Mouse (Mus musculus): ENCODE results near the gene D430042O09Rik. TPM values are rescaled to one million over a fixed set of nuclear protein-coding genes. Genes with fewer than 3 reads are reported as not detected.

The D430042O09Rik gene
- polyA plus RNA-seq, 1 experiment from 2014 or later, result 11.1 TPM

DNA sequence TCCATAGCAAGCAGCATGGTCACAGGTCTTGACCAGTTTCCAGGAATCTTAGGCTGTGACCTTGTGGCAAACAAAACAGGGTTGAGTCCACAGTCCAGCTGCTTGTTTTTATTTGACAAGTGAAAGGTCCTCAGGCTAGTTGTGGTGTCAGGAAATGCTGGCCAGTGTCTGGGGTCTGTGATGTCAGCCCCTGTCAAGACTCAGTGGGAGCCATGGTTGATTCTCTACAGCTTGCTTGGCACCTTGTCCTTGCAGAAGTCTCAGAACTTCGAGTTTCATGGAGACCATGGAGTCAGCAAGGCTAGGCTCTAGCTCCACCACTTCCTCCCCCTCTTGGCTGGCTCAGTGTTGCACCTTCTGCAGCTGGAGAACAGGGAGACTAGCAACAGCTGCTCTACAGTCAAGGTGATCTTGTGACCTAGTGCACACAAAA is 33.6 kb downstream of the D430042O09Rik start:
- 54% methylated on average over 1 of the region's 1 CpGs for WGBS
- ATAC-seq (ENCODE audit: insufficient number of reproducible peaks, insufficient read depth, low FRiP score, low TSS enrichment), result no peak
- H3K4me3 ChIP-seq, result no peak overlapping the region
- no peak overlapping the region for H3K9ac ChIP-seq
- H3K9me3 ChIP-seq, result no peaks in the 10 kb centered on the region
- no peaks in the 10 kb centered on the region for H3K4me1 ChIP-seq
- H3K36me3 ChIP-seq, result no peaks in the 10 kb centered on the region
- H3K27ac ChIP-seq, result no peak overlapping the region
- H3K27me3 ChIP-seq, result no peaks in the 10 kb centered on the region
- no peak overlapping the region for H3K4me2 ChIP-seq (replicated peaks)

DNA sequence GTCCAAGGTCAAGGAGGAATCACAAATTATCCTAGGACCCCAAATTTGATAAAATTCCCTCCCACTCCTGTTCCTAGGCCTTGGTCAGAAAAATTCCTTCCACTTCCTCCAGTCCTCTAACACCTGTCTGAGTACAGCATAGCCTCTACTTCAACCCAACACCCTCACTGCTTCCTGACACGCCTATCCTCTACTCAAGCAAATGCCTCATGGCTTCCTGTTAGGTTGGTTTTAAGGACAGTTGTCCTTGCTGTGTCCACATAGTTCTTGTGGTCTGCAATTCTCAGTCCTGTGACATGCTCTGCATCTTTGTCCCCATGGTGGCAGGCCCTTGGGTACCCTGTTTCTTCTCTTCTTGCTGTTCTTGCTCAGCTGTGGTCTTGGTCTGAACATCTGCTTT is 37.1 kb downstream of the D430042O09Rik start:
- Histone ChIP-seq H3K36me3 (no peaks in the 10 kb centered on the region), H3K27ac (no peak overlapping the region), H3K9me3 (no peaks in the 10 kb centered on the region), H3K27me3 (no peaks in the 10 kb centered on the region), H3K4me1 (no peaks in the 10 kb centered on the region), H3K9ac (no peak overlapping the region), H3K4me2 (replicated peaks) (no peak overlapping the region), H3K4me3 (no peak overlapping the region)
- no peak for ATAC-seq (ENCODE audit: insufficient number of reproducible peaks, insufficient read depth, low FRiP score, low TSS enrichment)
- WGBS, result 89% methylated on average over 1 of the region's 1 CpGs

DNA sequence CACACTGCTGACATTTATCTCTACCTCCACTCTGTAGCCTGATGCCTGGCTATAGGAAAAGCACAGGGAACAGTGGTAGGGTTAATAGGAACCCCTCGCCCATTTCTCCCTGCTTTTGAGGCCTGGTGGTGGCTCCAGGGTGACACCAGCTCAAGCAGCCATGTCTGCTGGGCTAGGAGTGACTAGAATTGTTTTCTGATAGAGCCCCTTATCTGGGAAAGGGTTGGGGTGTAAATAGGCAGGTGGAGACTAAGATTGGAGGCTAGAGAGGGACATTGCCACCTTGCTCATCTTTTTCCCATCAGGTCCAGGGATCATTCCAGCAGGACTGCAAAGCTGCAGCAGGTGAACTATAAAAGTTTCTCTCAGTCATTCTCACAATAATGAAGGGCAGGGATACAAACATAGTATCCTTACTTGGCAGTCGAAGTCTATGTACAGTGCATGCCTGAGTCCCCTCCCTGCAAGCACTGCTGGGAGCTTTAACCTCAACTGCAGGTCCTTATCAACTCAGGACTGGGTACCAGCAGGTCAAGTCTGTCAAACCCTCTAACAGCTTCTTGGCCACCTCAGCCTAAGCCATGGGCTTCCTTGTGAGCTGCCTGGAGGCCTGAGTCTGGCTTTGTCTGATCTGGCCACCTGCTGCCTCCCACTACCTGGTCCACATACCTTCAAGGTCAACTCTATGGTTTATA is 39.1 kb downstream of the D430042O09Rik start:
- no peak overlapping the region for H3K4me3 ChIP-seq
- no peak for ATAC-seq (ENCODE audit: insufficient number of reproducible peaks, insufficient read depth, low FRiP score, low TSS enrichment)
- H3K27me3 ChIP-seq, result no peaks in the 10 kb centered on the region
- H3K27ac ChIP-seq, result no peak overlapping the region
- H3K9ac ChIP-seq, result no peak overlapping the region
- WGBS, result 82% methylated on average over 2 of the region's 2 CpGs
- no peak overlapping the region for H3K4me2 ChIP-seq (replicated peaks)
- no peaks in the 10 kb centered on the region for H3K4me1 ChIP-seq
- no peaks in the 10 kb centered on the region for H3K9me3 ChIP-seq
- H3K36me3 ChIP-seq, result no peaks in the 10 kb centered on the region

DNA sequence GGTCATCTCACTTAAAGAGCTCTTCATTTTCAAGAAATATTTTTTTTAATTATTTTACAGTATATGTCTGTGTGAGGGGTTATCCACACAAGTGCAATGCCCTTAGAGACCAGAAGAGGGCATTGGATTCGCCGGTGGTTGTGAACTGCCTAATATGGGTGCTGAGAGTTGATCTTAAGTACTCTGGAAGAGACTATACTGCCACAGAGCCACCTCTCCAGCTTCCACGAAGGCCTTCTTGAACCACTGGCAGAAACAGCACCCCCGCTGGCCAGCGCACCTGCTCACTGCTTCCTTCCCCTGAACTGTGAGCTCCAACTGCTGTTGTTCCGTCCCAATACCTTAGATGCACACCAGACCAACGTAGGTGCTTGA is 39.6 kb downstream of the D430042O09Rik start:
- Histone ChIP-seq H3K9ac (no peak overlapping the region), H3K9me3 (no peaks in the 10 kb centered on the region), H3K36me3 (no peaks in the 10 kb centered on the region), H3K4me3 (no peak overlapping the region), H3K27me3 (no peaks in the 10 kb centered on the region), H3K4me2 (replicated peaks) (no peak overlapping the region), H3K4me1 (no peaks in the 10 kb centered on the region), H3K27ac (no peak overlapping the region)
- 62% methylated on average over 7 of the region's 7 CpGs for WGBS
- ATAC-seq (ENCODE audit: insufficient number of reproducible peaks, insufficient read depth, low FRiP score, low TSS enrichment), result no peak

DNA sequence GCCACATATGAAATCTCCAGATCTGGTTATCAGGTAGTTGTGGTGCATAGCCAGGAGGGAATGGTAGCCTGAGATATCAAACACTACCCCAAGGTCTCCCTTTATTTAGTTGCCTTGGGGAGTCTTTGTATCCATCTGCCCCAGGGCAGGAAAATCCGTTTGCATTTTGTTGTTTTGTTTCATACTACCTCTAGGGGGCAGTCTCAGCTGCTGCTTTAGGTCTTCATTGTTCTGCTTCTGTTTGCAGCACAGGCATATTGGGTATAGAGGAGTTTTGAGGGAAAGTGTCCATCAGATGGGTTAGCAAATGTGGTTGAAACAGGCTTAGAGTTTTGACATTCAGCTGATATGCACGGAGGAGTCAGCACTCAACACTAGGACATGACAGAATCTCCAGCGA is 40.5 kb downstream of the D430042O09Rik start:
- Histone ChIP-seq H3K4me3 (no peak overlapping the region), H3K36me3 (no peaks in the 10 kb centered on the region), H3K27ac (no peak overlapping the region), H3K9ac (no peak overlapping the region), H3K4me1 (no peaks in the 10 kb centered on the region), H3K9me3 (no peaks in the 10 kb centered on the region), H3K4me2 (replicated peaks) (no peak overlapping the region), H3K27me3 (no peaks in the 10 kb centered on the region)
- WGBS, result 54% methylated on average over 3 of the region's 3 CpGs
- ATAC-seq (ENCODE audit: insufficient number of reproducible peaks, insufficient read depth, low FRiP score, low TSS enrichment), result no peak

DNA sequence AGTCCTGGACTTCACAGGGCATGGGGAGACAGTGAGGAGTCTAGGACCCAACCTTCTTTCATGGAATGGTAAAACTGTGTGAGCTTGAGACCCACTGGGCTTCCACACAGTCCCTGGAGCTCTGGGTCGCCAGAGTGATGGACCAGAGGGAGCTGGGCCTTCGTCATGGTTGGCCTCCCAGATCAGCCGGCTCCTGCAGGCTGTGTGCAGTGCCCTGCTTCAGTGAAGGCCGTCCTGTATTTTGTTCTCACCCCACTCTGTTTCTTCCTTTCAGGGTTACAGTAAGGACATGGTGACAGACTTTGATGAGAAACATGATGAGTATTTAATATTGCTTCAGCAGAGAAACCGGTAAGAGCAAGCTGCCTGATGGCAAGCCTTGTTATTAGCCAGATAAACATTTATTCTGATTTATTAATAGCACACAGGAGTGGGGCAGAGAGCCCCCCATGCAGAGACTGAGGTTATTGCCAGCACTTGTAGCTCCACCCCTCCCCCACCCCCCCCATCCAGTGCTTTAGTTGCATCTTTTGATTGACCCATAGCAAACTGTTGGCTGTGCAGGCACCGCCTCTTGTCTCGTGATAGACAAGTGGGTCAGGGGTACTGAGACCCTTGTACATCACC is 45.1 kb downstream of the D430042O09Rik start:
- no peaks in the 10 kb centered on the region for H3K36me3 ChIP-seq
- no peak for ATAC-seq (ENCODE audit: insufficient number of reproducible peaks, insufficient read depth, low FRiP score, low TSS enrichment)
- 86% methylated on average over 7 of the region's 7 CpGs for WGBS
- H3K4me1 ChIP-seq, result no peaks in the 10 kb centered on the region
- no peak overlapping the region for H3K27ac ChIP-seq
- H3K9ac ChIP-seq, result no peak overlapping the region
- no peak overlapping the region for H3K4me3 ChIP-seq
- no peaks in the 10 kb centered on the region for H3K27me3 ChIP-seq
- H3K9me3 ChIP-seq, result no peaks in the 10 kb centered on the region
- H3K4me2 ChIP-seq (replicated peaks), result no peak overlapping the region

DNA sequence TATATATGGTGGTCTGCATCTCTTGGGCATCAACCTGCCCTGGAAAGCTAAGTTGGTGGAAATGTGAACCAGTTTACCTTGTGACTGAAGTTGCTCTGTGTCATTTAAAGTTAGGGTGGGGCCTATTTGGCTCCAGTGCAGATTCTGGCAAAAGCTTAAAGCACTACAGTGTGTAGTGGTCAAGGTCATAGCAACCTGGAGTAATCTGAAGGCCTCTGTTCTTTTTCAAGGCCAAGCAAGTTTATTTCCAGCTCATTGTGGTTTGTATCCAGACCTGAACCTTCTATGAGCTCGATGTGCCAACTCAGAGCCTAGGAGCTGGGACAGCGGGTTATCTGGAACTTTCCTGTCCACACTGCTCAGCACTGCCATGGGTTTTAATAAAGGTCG is 45.6 kb downstream of the D430042O09Rik start:
- no peak overlapping the region for H3K27ac ChIP-seq
- ATAC-seq (ENCODE audit: insufficient number of reproducible peaks, insufficient read depth, low FRiP score, low TSS enrichment), result no peak
- no peaks in the 10 kb centered on the region for H3K4me1 ChIP-seq
- no peaks in the 10 kb centered on the region for H3K27me3 ChIP-seq
- 84% methylated on average over 3 of the region's 3 CpGs for WGBS
- H3K9me3 ChIP-seq, result no peaks in the 10 kb centered on the region
- no peak overlapping the region for H3K9ac ChIP-seq
- H3K36me3 ChIP-seq, result no peaks in the 10 kb centered on the region
- H3K4me3 ChIP-seq, result no peak overlapping the region
- H3K4me2 ChIP-seq (replicated peaks), result no peak overlapping the region

DNA sequence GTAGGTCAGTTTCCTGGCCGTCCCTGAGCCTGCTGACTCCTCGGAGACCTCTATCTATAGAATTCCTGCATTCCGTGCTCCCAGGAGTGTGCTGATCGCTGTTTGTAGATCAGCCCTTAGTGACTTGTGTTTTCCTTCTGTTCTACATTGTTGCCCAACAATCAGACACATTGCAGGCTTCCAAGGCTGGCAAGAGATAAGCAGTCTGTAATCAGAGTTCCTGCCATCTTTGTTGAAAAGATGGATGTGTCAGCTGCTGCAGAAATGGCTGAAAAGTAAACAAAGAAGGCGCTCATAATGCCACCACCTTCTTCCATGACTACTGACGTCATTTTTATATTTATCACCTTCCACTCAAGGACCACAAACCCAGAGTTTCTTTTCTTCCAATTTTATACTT is 49.1 kb downstream of the D430042O09Rik start:
- no peaks in the 10 kb centered on the region for H3K27me3 ChIP-seq
- no peak overlapping the region for H3K27ac ChIP-seq
- no peak overlapping the region for H3K4me2 ChIP-seq (replicated peaks)
- ATAC-seq (ENCODE audit: insufficient number of reproducible peaks, insufficient read depth, low FRiP score, low TSS enrichment), result no peak
- no peak overlapping the region for H3K9ac ChIP-seq
- H3K9me3 ChIP-seq, result no peaks in the 10 kb centered on the region
- 74% methylated on average over 6 of the region's 6 CpGs for WGBS
- no peak overlapping the region for H3K4me3 ChIP-seq
- H3K4me1 ChIP-seq, result no peaks in the 10 kb centered on the region
- 0 out of 2 replicates have a peak, but pooled peaks cover 10% of the 10 kb centered on the region for H3K36me3 ChIP-seq

DNA sequence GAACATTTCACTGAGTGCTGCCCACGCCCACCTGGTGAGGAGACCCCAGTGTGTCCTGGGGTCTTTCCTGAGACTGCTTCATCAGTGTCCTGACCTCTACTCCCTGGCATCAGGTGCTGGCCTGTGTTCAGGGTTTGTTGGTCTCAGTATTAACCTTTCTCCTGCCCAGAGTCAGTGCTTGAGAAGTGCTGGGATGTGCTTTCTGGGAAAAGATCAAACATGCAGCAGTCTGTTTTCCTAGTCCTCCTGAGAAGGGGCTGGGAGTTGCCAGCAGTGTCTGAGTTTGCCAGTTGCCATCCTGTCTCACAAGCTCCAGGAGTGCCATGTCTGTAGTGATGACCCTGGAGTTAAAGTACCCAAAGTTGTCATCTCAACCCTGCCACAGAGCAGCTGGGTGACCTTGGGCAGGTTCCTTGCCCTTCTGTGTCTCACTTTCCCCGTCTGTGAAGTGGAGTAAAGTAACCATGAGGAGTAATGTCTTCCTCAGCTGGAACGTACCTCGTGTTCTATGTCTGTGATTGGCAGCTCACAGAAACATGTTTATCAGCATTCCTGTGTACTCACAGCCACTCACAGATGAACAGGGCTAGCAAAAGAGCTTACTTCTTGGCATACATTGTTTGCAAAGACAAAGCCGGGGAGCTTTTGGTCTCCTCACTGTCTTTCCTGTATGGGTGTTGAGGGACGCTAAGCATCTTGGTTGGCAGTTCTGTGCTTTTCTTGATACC is 50.4 kb downstream of the D430042O09Rik start:
- 74% methylated on average over 6 of the region's 6 CpGs for WGBS
- H3K4me3 ChIP-seq, result no peak overlapping the region
- no peak overlapping the region for H3K27ac ChIP-seq
- H3K9me3 ChIP-seq, result no peaks in the 10 kb centered on the region
- no peaks in the 10 kb centered on the region for H3K4me1 ChIP-seq
- H3K4me2 ChIP-seq (replicated peaks), result no peak overlapping the region
- H3K36me3 ChIP-seq, result peaks cover 19% of the 10 kb centered on the region; the same call in 1 of the 2 replicates
- H3K27me3 ChIP-seq, result no peaks in the 10 kb centered on the region
- H3K9ac ChIP-seq, result no peak overlapping the region
- ATAC-seq (ENCODE audit: insufficient number of reproducible peaks, insufficient read depth, low FRiP score, low TSS enrichment), result no peak

DNA sequence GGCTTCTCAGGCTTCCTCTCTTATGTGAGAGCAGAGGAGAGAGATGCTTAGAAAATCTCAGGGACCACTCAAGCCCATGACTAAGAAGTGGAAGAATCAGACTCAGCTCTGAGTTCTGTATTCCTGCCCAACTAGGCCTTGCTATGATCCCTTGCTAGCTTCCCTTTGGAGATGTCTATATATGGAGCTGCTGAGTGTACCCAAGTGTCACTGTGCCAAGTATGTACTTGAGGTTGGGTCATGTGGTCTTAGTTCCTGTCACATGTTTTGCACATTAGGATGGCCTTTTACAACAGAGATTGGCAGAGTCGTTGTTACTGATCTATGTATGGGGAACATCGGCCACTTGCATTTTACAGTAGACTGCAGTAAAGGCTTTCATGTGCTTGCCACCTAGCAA is 54.6 kb downstream of the D430042O09Rik start:
- 92% methylated on average over 2 of the region's 2 CpGs for WGBS
- H3K36me3 ChIP-seq, result peaks cover 19% of the 10 kb centered on the region; the same call in 1 of the 2 replicates
- H3K4me1 ChIP-seq, result no peaks in the 10 kb centered on the region
- no peak overlapping the region for H3K4me3 ChIP-seq
- no peaks in the 10 kb centered on the region for H3K27me3 ChIP-seq
- H3K27ac ChIP-seq, result no peak overlapping the region
- H3K9ac ChIP-seq, result no peak overlapping the region
- H3K4me2 ChIP-seq (replicated peaks), result no peak overlapping the region
- no peak for ATAC-seq (ENCODE audit: insufficient number of reproducible peaks, insufficient read depth, low FRiP score, low TSS enrichment)
- no peaks in the 10 kb centered on the region for H3K9me3 ChIP-seq

DNA sequence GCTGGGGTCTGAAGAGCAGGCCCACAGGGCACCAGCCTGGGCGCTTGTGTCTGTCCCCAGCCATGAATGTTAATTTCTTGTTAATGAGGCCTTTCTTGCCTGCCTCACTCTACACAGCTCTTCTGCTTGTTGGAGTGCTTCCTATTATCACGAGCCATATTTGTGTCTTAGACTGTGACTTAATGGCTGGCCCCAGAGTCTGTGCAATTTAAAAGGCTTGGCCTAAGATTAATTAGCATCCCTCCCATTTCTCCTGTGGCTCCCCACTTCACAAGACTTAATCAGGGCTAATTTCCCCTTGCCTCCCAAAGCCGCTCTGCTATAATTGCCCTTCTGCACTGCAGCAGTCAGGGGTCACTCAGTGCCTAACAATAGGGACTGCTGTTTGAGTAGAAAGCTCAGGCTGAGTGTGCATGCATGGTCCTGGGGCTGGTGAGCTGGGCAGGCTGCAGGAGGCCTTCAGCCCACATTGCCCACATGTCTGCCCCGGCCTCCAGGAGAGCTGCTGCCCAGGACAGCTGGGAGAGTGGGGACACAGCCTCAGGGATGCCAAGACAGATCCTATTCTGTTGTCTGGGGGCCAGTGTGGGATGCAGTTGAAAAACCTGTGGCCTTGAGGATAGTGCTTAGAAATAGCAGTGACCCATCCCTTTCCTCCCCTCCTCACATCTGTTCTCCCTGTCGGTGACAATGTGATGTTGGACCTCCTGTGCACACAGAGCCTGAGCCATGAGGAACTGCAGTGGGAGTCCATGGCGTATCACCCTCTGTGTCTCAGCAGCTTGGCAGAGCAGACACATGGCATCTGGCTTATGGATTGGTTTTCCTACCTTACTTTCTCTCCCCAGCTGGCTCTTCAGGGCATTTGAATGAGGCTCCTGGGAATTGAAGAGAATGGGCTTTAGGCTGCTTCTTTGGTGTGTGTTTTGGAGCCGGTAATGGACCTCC is 55.5 kb downstream of the D430042O09Rik start:
- Histone ChIP-seq H3K36me3 (peaks cover 19% of the 10 kb centered on the region; the same call in 1 of the 2 replicates), H3K27ac (no peak overlapping the region), H3K4me1 (no peaks in the 10 kb centered on the region), H3K4me2 (replicated peaks) (no peak overlapping the region), H3K9me3 (no peaks in the 10 kb centered on the region), H3K9ac (no peak overlapping the region), H3K4me3 (no peak overlapping the region), H3K27me3 (no peaks in the 10 kb centered on the region)
- 35% methylated on average over 7 of the region's 7 CpGs for WGBS
- no peak for ATAC-seq (ENCODE audit: insufficient number of reproducible peaks, insufficient read depth, low FRiP score, low TSS enrichment)
